Mouse (Mus musculus) myocyte (in vitro differentiated cells): ENCODE measurements around the gene Kif6.

Experiments
- E2F4 ChIP-seq: IDR thresholded peaks from one replicate; pipeline ENCODE4 v1.6.1; 2011; ENCODE audit warnings: mild to moderate bottlenecking, control low read depth, moderate library complexity; ENCODE audit not compliant: insufficient read depth
- MAX ChIP-seq: IDR thresholded peaks from one replicate; pipeline ENCODE4 v1.6.1; 2011; ENCODE audit warnings: low read depth, mild to moderate bottlenecking, control low read depth
- POLR2A ChIP-seq: IDR thresholded peaks from one replicate; pipeline ENCODE4 v1.6.1; 2011; ENCODE audit warnings: low read depth, mild to moderate bottlenecking, control low read depth, moderate library complexity; ENCODE audit not compliant: insufficient read length
- REST ChIP-seq: IDR thresholded peaks from one replicate; pipeline ENCODE4 v1.6.1; 2011; ENCODE audit warnings: mild to moderate bottlenecking, control low read depth, moderate library complexity; ENCODE audit not compliant: insufficient read depth, insufficient read length
- TCF12 ChIP-seq: IDR thresholded peaks from one replicate; pipeline ENCODE4 v1.6.1; 2011; ENCODE audit warnings: mild to moderate bottlenecking, control low read depth; ENCODE audit not compliant: poor library complexity, insufficient read depth, severe bottlenecking
- USF1 ChIP-seq: IDR thresholded peaks from one replicate; pipeline ENCODE4 v1.6.1; 2011; ENCODE audit warnings: low read depth, mild to moderate bottlenecking, control low read depth, moderate library complexity

GRCm38 (mm10) chr17:49738351-49738750 is 123.4 kb downstream of the Kif6 start:
- no peak for TF ChIP-seq USF1
- TF ChIP-seq MAX: no peak
- no peak for TF ChIP-seq POLR2A
- TF ChIP-seq TCF12: no peak
- no peak for TF ChIP-seq E2F4
- no peak for TF ChIP-seq REST
